Mouse (Mus musculus) cerebellum, postnatal 14 days (tissue): ENCODE results near the gene Ankrd12.

ENCODE experiments used
- DNase-seq, 2 experiments: peaks; one replicate each; pipeline ENCODE4 v3.0.0; 2021; ENCODE audit warnings: mixed read lengths in 2 of 2

The Ankrd12 gene

GRCm38 (mm10) chr17:66076934-66077333, at the start of gene Ankrd12:
Gene Ankrd12, minus strand, starts transcription at chr17:66077089.
- DNase-seq, result peak; percentile 96

DNA sequence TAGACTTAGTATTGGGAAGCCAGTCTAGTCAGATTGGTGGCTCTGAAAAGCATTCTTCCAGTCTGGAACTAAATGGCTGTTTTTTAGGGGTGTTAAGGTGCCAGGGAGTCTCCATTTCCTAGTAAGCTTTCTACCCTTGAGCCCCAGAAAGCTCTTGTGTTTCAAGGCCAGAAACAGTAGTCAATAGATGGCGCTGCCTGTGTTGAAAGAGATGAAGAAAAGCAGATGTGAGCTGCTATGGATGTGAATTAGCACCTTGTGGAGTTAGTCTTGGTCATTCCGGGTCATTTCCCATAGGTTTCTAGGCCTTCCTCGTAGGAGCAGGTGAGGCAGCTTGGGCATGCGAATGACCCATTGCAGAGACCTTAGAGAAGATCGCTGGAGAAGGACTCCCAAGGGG, 48.3 kb upstream of the Ankrd12 start:
- no peak for DNase-seq

DNA sequence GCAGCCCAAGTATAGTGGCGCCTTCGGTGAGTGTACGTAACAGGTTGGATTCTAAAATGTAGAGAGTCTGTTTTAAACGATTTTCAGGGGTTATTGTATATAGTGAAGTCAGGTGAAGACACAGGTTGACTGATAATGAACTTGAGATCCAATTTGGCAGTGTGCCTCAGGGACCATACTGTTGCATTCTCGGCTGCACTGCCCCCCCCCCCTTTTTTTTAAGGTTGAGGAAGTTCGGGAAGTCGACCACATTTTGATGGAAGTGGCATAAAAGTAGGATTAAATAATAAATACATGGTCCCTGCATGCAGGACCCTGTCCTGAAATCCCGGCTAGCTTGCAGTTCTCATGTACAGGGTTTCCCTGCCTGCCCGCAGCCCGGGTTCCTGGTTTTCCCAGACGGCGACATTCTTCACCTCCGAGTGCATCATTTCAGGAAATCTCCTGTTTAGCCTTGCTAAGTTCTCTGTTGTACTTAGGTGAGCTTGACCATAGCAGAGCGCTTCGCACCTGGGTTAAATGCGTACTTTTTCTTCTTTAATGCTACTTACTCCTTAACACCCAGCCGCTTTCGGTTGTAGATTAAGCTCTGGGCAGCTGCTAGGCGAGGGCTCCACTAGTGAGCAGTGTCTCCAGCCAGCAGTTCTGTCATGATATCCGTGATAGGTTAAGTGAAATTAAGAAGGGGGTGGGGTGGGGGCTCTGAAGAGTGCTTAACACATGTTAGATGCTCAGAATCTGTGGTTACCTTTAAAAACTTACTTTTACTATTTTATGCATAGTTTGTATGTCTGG, 47.1 kb upstream of the Ankrd12 start:
- no peak for DNase-seq

DNA sequence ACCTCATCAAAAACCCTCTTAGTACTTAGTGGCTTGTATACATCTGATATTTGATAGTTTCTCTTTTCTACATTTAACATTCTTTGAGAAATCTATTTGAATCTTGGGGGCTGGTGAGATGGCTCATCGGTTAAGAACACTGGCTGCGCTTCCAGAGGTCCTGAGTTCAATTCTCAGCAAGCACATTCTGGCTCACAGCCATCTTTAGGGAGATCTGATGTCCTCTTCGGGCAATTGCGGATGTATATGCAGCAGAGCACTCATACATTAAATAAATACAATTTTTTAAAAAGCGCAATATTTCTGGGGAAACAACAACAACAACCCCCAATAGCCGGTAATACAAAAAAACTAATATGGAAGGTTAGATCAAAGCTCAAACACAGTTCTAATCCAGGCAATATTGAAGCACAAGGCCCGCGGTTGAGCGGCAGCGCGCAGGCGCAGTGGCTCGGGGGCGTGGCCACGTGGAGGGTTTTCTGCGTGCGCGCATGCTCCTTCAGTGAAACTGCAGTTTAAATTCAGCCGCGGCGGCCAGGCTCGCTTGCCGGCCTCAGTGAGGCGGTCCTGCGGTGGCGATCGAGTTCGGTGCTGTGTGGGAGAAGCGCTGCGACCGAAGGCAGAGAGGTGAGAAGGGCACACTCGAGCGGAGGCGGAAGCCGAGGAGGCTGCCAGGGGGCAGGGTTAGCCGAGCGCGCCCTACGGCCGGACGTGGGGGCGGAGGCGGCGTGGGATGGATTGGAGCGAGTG, 46.4 kb upstream of the Ankrd12 start, which contains the start of gene Ddx11:
Gene Ddx11, plus strand, starts transcription at position 455 of the 750 bp plus-strand sequence.
- peak; percentile 98 for DNase-seq

GRCm38 (mm10) chr17:66120701-66121100, 43.8 kb upstream of the Ankrd12 start:
- DNase-seq, result peak in 1 of 2 experiments; percentile 55

DNA sequence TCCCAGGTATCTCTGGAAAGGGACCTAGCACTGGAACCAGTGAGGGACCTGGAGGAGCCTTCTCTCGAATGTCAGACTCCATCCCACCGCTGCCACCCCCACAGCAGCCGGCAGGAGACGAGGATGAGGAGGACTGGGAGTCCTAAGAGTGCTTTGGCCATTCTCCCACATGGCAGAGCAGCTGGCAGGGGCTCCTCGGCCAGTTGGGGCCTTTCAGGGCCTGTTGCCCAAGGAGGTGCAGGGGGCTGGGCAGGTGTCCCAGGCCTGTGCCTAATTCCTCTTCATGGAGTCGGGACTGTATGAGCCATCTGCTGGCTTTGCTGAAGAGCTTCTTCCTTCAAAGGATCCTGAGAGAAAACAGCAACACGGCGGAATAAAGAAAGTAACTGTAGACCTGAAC, 42.1 kb upstream of the Ankrd12 start:
- peak; percentile 48 to 59 for DNase-seq

DNA sequence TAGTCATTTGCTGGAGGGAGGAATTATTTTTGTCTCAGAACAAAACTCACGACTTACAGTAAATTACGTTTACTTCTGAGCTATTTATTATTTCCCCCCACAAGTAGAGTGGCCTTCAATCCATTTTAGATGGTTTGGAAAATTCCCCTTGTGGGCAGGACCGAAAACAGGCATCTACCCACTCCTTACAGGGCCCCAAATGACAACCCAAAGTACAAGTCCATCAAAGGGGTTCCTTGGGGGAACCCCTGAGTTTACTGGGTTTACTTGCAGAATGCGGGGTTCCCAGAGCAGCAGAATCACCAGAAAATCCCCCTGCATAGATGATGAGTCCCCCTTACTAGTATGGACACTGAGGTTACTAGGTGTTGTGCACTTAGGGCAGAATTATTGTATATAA, 35.3 kb upstream of the Ankrd12 start:
- DNase-seq, result no peak

DNA sequence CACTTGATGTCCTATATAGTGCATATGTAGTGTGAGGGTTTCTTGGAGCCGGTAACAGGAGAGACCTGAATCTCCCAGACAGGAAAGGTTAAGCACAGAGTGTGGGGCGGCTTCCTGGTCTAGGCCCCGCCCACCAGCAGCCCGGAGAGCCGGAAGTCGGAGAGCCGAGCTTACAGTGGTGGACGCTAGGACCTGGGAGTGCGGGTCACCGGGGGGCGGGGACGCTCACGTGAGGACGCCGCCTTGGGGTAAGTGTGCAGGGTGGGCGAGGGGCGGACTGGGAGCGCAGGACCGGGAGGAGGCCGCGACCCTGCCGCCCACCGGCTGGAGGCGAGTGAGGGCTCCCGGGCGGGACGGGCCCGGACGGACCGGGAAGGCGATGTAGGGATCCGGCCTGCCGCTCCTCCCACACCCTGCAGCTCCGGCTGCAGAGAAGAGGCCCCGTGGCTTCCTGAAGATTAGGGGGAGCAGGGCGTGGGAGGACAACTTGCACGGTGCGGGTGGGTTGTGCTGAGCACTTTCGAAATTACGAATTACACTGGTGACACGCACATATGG, 34.6 kb upstream of the Ankrd12 start, which contains the start of gene Washc1:
Gene Washc1, plus strand, starts transcription at position 144 of the 558 bp plus-strand sequence.
- peak; percentile 92 to 93 for DNase-seq

DNA sequence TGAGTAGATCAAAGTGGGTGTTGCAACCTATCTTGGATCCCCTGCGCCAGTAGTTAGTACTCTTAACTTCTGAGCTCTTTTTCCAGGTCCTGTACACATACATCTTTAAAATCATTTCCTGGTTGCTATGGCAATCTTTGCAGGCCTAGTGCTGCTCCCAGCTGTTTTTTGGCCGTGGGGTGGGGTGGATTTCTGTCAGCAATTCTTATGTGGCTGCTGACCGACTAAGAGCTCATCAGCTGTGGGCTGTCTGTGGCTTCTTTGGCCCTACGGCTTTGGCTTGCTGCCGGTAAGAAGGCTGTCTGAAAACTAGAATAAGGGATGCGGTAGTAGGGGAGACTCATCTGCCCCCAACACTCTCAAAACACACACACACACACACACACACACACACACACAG, 33.9 kb upstream of the Ankrd12 start:
- DNase-seq, result peak; percentile 25 to 37

DNA sequence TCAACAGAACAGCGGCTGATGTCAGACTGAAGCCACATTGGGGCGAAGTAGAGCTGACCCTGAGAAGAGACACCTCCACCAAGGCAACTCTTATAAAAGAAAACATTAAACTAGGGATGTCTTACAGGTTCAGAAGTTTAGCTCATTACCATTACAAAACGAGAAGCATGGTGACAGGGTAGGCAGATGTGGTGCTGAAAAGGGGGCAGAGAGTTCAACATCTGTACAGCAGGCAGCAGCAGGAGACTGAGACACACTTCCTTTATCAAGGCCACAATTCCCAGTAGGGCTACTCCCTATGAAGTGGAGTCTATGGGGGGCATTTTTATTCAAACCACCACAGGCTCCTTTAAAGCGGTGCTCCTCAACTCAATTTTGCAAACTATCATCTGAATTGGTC, 31.3 kb upstream of the Ankrd12 start:
- DNase-seq, result no peak

DNA sequence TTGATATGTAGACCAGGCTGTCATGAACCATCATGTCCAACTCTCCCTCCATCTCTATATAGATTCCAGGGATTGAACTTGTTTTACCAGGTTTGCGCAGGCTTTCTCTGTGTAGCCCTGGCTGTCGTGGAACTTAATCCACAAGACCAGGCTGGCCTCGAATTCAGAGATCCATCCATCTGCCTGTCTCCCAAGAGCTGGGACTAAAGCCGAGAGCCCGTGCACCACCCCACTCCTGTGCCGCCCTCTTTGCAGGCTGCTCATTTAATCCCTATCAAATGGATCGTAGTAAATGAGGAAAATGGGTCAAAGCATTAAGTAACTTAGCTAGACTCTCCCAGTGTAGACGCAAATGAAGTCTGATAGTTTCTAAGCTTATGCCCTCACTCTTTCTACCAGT, 30.6 kb upstream of the Ankrd12 start:
- DNase-seq, result no peak

- peak; percentile 77 to 88 for DNase-seq
Measured at GRCm38 (mm10) chr17:66106601-66107267, 29.8 kb upstream of the Ankrd12 start.

DNA sequence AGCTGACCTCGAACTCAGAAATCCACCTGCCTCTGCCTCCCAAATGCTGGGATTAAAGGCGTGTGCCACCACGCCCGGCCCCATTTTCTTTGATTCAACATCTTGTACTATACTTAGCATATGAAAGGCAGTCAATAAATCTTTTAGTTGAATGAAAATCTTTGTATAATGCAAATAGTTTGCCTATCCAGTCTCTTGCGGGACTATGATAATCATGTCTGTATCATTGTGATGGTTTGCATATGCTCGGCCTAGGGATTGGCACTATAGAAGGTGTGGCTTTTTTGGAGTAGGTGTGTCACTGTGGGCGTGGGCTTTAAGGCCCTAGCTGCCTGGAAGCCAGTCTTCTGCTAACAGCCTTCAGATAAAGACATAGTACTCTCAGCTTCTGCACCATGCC, 27.2 kb upstream of the Ankrd12 start:
- no peak for DNase-seq

GRCm38 (mm10) chr17:66101380-66102330, 24.8 kb upstream of the Ankrd12 start, which contains the start of gene Ndufv2:
Gene Ndufv2, minus strand, starts transcription at chr17:66101559.
- peak; percentile 95 to 96 for DNase-seq

GRCm38 (mm10) chr17:66100566-66101379, 23.9 kb upstream of the Ankrd12 start:
- DNase-seq, result no peak

GRCm38 (mm10) chr17:66092664-66093063, 15.8 kb upstream of the Ankrd12 start:
- no peak for DNase-seq

DNA sequence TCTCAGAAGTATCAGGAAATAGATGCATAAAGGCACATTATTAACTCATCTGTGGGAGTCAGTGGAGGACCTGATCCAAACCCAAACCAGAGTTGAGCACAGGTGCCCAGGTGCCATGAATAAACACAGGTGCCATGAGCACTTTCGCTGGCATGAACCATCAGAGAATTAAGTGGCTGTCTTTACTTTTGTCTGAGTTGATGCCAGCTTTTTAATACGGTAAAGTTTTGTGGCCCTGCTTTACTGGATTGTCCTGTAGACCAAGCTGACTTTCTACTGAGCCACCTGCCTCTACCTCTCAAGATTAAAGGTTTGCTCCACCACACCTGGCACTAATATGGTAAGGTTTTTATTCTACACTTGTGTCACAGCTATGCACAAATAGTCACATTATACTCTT, 15.2 kb upstream of the Ankrd12 start:
- no peak for DNase-seq

GRCm38 (mm10) chr17:66091392-66091791, 14.5 kb upstream of the Ankrd12 start:
- DNase-seq, result no peak

- no peak for DNase-seq
Measured at GRCm38 (mm10) chr17:66090251-66090650, 13.4 kb upstream of the Ankrd12 start.

- no peak for DNase-seq
Measured at GRCm38 (mm10) chr17:66085038-66085437, 8.1 kb upstream of the Ankrd12 start.

GRCm38 (mm10) chr17:66084486-66084885, 7.6 kb upstream of the Ankrd12 start:
- DNase-seq, result no peak
